Mouse (Mus musculus) kidney, postnatal 0 days (tissue): ENCODE measurements around the gene Rbm33. TPM values are rescaled to one million over a fixed set of nuclear protein-coding genes. Genes with fewer than 3 reads are reported as not detected.

Experiments
- ATAC-seq: fragments of 200-750 bp; cut with Nextera tagmentation; replicated peaks from 2 replicates; pipeline ENCODE4 v1.8.0; 2017; ENCODE audit warnings: low read depth, moderate number of reproducible peaks, moderate TSS enrichment, moderate library complexity; ENCODE audit not compliant: low FRiP score
- DNase-seq: peaks from one replicate; pipeline ENCODE4 v3.0.0-alpha.2; 2016; ENCODE audit warnings: low spot score
- H3K27ac ChIP-seq: fragments of 300-500 bp; sonication (generic); 2 replicates; pipeline ENCODE4 v1.5.1; 2014; ENCODE audit warnings: mild to moderate bottlenecking
- H3K27me3 ChIP-seq: fragments of 300-500 bp; sonication (generic); 2 replicates; pipeline ENCODE4 v1.6.1; 2014; ENCODE audit warnings: low read length, mixed read lengths; ENCODE audit not compliant: insufficient read depth
- H3K36me3 ChIP-seq: fragments of 300-500 bp; sonication (generic); 2 replicates; pipeline ENCODE4 v1.6.1; 2014; ENCODE audit warnings: low read length, mixed read lengths; ENCODE audit not compliant: insufficient read depth
- H3K4me1 ChIP-seq: fragments of 300-500 bp; sonication (generic); replicated peaks from 2 replicates; pipeline ENCODE4 v1.6.1; 2014; ENCODE audit warnings: antibody characterized with exemption, low read length, mixed read lengths; ENCODE audit not compliant: insufficient read depth
- H3K4me2 ChIP-seq: fragments of 300-500 bp; sonication (generic); 2 replicates; pipeline ENCODE4 v1.6.1; 2014; ENCODE audit warnings: mild to moderate bottlenecking, low read length, moderate library complexity, mixed read lengths
- H3K4me3 ChIP-seq: fragments of 300-500 bp; sonication (generic); replicated peaks from 2 replicates; pipeline ENCODE4 v1.5.1; 2014; ENCODE audit warnings: low read depth, low read length
- H3K9ac ChIP-seq: fragments of 300-500 bp; sonication (generic); 2 replicates; pipeline ENCODE4 v1.6.1; 2014; ENCODE audit warnings: low read depth, low read length
- H3K9me3 ChIP-seq: fragments of 300-500 bp; sonication (generic); replicated peaks from 2 replicates; pipeline ENCODE4 v1.6.1; 2016; ENCODE audit warnings: low read length, inconsistent platforms, mixed read lengths
- CTCF ChIP-seq: IDR thresholded peaks from 2 replicates; pipeline ENCODE4 v1.5.1; 2016; ENCODE audit warnings: antibody characterized with exemption, low read depth, mild to moderate bottlenecking, moderate library complexity
- WGBS: fragments of 180-500 bp; shearing (Covaris S2); extraction: QIAGEN DNeasy Blood & Tissue Kit; methylation state at CpG from one replicate; pipeline ENCODE4 v1.1.7; 2014; 5-methylcytosine and 5-hydroxymethylcytosine counted together
- polyA plus RNA-seq: library from polyadenylated mRNA; unstranded; fragments of >200 nt; fragmentation: Nextera tagmentation; extraction: Ambion mirVana; gene quantifications from 2 replicates; pipeline ENCODE4 v1.2.1, GENCODE M21; 2015

The Rbm33 gene
- polyA plus RNA-seq, 1 experiment from 2014 or later, result 8.1 TPM

DNA sequence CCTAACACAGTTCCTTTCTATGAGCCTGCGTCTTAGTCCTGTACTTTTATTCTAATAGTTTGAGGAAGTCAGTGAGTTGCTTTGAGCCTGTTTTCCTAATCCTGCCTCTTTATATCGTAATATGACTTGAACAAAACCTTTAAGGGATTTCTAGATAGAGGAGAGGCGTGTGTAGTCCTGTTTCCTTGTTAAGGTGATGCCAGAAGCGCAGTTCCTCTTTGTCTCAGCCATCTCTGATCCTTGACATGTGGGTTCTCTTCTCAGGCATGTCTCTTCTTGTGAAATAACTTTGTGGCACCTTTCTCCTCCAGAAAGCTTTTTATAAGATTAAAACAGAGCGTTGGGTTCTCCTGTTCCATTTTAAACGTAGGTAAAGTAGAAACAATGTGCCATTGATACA is 73.3 kb downstream of the Rbm33 start:
- Histone ChIP-seq H3K27me3 (no peaks in the 10 kb centered on the region), H3K9me3 (no peaks in the 10 kb centered on the region), H3K9ac (no peak overlapping the region), H3K36me3 (peaks cover 62% of the 10 kb centered on the region), H3K27ac (no peak overlapping the region), H3K4me3 (no peak overlapping the region), H3K4me2 (no peak overlapping the region), H3K4me1 (no peaks in the 10 kb centered on the region)
- no peak for ATAC-seq
- no peak for TF ChIP-seq CTCF
- 95% methylated on average over 6 of the region's 6 CpGs for WGBS
- DNase-seq, result no peak

DNA sequence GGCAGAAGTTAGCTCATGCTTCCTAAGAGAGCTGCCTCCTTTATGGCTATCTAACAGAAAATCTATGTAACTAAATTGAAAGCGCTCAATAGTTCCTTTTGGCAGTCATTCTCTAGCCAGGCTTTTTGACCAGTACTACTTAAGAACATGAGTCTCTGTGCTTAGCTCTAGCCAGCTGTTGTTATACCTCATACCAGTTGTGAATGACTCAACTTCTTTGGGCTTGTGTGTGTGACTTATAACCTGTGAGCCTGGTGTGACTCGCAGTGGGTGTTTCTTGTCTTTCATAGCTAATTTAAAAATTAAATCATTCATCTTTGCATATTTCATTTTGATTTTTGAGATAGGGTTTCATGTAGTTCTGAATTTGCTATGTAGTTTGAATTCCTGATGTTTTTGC is 80.4 kb downstream of the Rbm33 start:
- no peaks in the 10 kb centered on the region for H3K4me1 ChIP-seq
- no peak for TF ChIP-seq CTCF
- no peaks in the 10 kb centered on the region for H3K27me3 ChIP-seq
- DNase-seq (no peak), ATAC-seq (no peak)
- H3K4me3 ChIP-seq, result no peak overlapping the region
- H3K9ac ChIP-seq, result no peak overlapping the region
- H3K36me3 ChIP-seq, result peaks cover 33% of the 10 kb centered on the region
- H3K27ac ChIP-seq, result no peak overlapping the region
- no peak overlapping the region for H3K4me2 ChIP-seq
- 94% methylated on average over 2 of the region's 2 CpGs for WGBS
- no peaks in the 10 kb centered on the region for H3K9me3 ChIP-seq

DNA sequence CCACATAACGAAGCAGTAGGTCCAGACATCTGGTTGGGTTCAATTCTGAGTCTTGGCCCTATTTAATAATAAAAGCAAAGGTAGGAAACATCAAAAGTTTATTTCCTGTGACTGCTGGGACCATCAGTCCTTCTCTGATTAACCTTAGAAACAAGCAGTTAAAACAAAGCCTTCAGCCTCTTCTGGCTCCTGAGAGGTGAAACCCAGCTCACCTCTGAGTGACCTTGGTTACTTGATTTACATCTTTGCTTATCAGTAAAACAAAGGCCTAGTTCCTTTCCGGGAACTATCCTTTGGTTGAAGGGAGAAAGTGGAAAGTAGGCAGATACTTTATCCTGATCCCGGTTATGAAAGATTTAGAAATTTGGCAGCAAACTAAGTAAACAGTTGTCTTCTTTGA is 81.8 kb downstream of the Rbm33 start:
- H3K9ac ChIP-seq, result no peak overlapping the region
- WGBS, result 41% methylated on average over 3 of the region's 3 CpGs
- no peak overlapping the region for H3K4me2 ChIP-seq
- no peak for TF ChIP-seq CTCF
- H3K4me1 ChIP-seq, result no peaks in the 10 kb centered on the region
- H3K27me3 ChIP-seq, result no peaks in the 10 kb centered on the region
- no peak for ATAC-seq
- no peak overlapping the region for H3K27ac ChIP-seq
- no peak overlapping the region for H3K4me3 ChIP-seq
- peaks cover 32% of the 10 kb centered on the region for H3K36me3 ChIP-seq
- no peak for DNase-seq
- no peaks in the 10 kb centered on the region for H3K9me3 ChIP-seq

DNA sequence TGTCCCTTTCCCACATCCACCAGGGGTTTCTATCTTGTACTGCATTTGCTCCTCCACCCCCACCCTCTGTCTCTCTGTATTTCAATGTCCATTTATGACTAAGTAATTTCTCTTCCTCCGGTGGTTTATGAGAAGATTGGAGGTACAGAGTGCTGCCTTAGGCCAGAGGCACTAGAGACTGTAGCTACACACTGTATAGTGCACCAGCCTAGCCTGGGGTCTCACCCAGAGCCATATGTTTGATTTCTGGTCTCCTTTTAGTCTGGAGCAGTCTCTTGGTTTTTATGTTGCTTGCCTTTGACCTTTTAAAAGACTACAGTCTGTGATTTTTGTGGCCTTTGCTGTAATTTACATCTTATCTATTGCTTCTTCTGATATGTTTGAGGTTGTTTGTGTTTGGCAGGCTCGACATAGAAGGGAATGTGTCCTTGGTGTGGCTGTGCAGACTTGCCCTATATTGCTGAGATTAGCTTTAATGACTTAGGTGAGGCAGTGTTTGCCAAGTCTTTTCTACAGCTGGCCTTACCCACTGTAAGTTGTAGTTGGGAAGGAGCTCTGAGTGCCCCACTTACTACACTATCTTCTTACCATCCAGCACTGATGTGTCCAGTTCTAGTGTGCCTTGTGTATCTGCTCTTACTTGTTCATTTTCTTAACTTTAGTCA is 82.7 kb downstream of the Rbm33 start:
- WGBS, result 70% methylated on average over 2 of the region's 2 CpGs
- no peaks in the 10 kb centered on the region for H3K27me3 ChIP-seq
- peaks cover 24% of the 10 kb centered on the region for H3K36me3 ChIP-seq
- no peaks in the 10 kb centered on the region for H3K4me1 ChIP-seq
- H3K9ac ChIP-seq, result no peak overlapping the region
- H3K4me2 ChIP-seq, result no peak overlapping the region
- H3K4me3 ChIP-seq, result no peak overlapping the region
- ATAC-seq (no peak), DNase-seq (no peak)
- H3K27ac ChIP-seq, result no peak overlapping the region
- no peak for TF ChIP-seq CTCF
- H3K9me3 ChIP-seq, result no peaks in the 10 kb centered on the region

DNA sequence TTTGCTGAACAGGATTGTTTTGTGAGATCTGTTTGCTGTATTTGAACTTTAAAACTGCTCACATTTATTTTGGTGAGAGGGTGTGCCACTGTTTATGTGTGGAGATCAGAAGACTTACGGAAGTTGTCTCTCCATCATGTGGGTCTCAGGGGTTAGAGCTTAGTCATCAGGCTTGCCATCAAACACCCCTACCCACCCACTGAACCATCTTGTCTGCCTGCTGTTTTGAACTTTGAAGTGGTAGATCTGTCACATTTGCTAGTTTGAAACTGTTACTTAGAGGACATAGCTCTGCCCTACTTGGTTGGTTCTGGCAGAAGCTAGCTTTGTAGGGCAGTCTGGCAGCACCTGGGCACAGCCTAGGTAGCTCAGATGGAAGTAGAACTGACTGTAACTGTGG is 85.8 kb downstream of the Rbm33 start:
- WGBS, result 79% methylated on average over 1 of the region's 1 CpGs
- TF ChIP-seq CTCF, result no peak

DNA sequence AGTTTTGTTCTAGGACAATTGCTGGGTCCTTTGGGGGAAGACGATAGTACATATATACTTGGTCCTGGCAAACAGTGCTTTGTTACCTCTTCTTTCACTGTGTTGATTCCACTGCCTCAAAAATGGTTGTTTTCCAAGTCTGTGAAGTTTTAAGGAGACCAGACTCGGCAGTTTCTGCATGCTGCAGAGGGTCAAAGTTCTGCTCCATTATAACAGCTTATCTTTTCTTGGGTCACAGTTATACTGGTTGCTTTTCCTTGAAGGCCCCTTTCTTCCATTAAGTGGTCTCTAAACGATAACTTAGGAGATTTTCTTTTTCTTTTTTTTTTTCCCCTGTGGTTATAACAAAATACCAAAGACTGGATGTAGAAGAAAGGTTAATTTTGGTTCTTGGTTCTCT is 89.7 kb downstream of the Rbm33 start:
- no peak for DNase-seq
- Histone ChIP-seq H3K9ac (no peak overlapping the region), H3K4me2 (no peak overlapping the region), H3K27me3 (no peaks in the 10 kb centered on the region), H3K27ac (no peak overlapping the region), H3K4me1 (no peaks in the 10 kb centered on the region), H3K9me3 (no peaks in the 10 kb centered on the region), H3K4me3 (no peak overlapping the region), H3K36me3 (peaks cover 29% of the 10 kb centered on the region; the same call in 1 of the 2 replicates)
- WGBS, result 80% methylated on average over 3 of the region's 3 CpGs
- TF ChIP-seq CTCF, result no peak
- no peak for ATAC-seq

More for the DNA sequence above, 85.8 kb downstream of the Rbm33 start:
- H3K9ac ChIP-seq, result no peak overlapping the region
- no peaks in the 10 kb centered on the region for H3K4me1 ChIP-seq
- no peaks in the 10 kb centered on the region for H3K27me3 ChIP-seq
- DNase-seq, result no peak
- H3K36me3 ChIP-seq, result peaks cover 10% of the 10 kb centered on the region; the same call in 1 of the 2 replicates
- no peaks in the 10 kb centered on the region for H3K9me3 ChIP-seq
- no peak overlapping the region for H3K4me2 ChIP-seq
- ATAC-seq, result no peak
- H3K4me3 ChIP-seq, result no peak overlapping the region
- H3K27ac ChIP-seq, result no peak overlapping the region
